Mouse (Mus musculus): ENCODE results near the gene Nanos3.

Nanos3 gene

DNA sequence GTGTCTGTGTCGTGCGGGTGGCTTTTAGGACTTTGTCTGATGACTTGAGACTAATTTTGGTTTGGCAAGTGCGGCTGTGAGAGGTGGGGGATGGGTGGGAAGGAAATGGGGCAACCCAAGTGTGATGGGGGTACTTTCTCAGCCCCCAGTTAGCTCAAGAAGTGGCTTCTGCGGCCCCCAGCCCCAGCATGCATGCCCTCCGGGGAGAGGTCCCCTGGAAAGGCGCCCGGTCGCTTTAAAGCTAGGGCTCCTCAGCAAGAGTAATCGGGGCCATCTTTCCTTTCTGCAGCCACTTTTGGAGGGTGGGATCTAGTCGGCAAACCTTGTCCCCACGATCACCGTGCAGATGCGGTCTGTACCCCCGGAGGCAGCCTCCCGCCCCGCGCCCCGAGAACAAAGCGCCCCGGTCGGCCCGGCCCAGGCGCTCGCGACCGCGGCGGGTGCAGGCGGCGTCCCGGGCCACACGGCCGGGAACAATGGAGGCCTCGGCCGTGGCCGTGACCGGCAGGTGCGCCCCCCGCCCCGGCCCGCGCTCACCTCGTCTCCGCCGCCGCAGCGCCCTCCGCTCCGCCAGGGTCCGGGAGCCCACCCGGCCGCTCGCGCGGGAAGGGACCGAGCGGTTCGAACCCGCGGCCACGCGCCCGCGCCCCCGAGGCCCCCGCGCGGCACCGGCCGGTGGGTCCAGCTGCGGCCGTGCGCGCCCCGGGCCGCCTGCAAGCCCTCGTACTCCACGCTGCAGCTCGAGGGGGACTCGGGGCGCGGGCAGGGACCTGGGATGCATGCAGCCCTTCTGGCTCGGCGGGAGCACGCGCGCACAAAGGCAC lies 1.5 kb downstream of the Nanos3 start:
- DNase-seq (ENCODE audit: low spot score in 2 of 2): no peak

DNA sequence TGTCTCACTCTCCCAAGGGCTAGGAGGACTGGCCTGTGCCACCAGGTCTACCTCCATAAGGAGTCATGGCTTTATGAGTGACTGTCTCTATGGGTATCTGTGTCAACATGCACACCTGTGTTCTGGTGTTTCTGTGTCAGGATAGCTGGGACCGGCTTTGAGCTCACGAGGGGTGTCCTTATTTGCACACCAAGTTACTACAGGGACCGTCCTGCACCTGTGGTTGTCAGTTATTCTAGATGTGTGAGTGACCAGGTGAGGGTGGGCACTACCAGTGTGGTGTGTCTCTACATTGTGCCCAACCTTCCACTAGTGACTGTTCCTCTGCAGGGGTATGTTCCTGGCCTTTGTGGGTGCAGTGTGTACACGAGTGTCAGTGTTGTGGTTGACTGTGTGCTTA lies 2.2 kb downstream of the Nanos3 start:
- DNase-seq (ENCODE audit: low spot score in 2 of 2): no peak

DNA sequence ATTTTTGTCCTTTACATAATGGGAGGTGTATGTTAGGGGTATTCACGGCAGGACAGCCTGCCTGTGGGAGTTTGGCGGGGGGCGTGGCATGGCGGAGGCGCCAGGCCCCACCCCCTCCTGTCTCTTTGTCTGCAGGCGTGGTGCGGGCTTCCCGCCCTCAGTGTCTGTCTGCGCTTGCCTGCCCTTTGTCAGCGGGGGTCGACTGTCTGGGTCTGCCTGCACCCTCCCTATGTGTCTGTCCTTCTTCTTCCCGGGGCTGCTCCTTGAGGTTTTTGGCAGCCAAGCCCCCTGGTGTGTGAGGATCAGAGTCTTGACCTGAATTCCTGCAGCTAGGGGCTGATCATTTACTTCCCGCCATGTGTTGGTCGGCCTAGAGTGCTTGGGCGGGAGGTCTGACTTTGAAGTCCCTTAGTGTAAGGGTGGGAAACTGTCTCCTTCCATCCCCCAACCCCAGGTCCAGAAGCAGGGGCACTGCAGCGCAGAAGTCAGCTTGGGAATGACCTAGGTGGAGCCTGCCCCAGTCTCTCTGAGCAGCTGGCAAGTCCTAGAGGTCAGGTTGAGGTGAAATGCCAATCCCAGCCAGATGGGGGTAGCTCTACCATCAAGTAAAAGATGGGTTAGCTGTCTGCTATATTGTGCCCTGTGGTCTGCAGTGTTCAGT lies 4.4 kb downstream of the Nanos3 start:
- DNase-seq (ENCODE audit: low spot score in 2 of 2): no peak

DNA sequence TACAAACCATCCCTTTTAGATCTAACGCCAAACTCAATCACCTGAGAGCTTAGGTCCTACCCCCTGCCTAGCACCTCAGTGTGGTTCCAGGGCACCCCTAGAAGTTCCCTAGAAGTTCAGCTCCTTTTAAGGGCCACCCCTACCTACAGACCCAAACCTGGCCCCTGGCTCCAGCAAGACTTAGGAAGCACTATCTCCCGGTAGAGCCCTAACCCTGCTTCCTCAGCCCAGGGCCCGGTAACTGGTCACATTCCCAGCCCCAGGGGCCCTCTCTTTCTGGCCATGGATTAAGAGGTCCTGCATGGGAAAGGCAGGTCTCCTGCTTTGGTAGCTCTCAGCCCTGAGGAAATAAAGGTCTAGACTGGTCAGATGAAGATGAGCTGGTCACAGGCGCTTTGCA lies 5.1 kb downstream of the Nanos3 start:
- DNase-seq (ENCODE audit: low spot score in 2 of 2): no peak

DNA sequence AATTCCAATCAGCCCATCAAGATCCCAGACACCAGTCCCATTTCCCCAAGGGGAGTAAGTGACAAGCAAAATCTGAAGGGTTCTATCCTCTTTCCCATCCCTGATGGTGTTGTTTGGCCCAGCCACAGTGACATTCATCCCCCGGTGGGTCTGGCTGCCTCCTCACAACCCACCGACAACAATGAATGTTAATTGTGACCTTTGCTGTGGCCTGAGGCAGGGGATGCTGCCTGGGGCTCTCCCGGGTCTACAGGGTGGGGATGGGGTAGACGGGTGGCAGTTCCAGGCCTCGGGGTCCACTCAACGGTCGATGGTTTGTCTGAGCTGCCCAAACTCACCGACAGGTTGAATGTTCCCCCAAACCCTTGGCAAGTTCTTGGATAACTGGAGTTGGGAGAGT lies 6.4 kb downstream of the Nanos3 start:
- DNase-seq (ENCODE audit: low spot score in 2 of 2): no peak

DNA sequence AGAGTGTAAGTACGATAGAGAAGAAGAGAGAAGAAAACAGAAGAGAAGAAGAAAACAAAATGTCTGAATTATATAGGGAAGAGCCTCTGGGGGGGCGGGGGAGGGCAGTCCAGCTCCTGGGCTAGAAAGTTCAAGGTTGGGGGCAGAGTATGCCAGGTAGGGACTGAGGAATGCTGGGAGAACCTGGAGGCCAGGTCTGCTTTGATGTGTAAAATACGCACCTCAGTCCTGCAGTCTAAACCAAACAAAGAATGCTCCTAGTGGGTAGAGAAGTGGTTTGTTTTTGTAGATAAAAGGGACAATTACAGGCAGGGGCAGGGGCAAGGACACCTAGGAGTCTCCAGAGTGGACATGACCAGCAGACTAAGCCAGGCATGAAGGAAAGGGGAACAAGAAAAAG lies 7.6 kb downstream of the Nanos3 start:
- no peak for DNase-seq (ENCODE audit: low spot score in 2 of 2)

DNA sequence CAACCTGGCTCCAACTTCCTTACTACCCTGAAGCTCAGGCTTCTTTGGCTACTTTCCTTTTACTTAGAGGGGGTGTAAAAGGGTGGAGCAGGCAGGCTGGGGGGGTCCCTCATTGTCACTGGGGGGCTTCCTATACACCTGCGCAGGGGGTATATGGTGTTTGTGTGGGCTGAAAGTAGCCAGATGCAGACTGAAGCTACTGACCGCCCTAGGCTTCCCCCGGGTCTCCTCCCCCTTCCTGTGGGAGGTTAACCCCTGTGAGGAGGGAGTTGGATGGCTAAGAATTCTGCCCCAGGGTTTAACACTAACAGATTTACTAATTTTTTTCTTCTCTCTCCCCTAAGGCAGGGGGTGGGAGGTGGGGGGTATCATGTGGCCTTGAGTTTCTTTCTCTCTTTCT lies 8.5 kb downstream of the Nanos3 start:
- DNase-seq (ENCODE audit: low spot score in 2 of 2): no peak

DNA sequence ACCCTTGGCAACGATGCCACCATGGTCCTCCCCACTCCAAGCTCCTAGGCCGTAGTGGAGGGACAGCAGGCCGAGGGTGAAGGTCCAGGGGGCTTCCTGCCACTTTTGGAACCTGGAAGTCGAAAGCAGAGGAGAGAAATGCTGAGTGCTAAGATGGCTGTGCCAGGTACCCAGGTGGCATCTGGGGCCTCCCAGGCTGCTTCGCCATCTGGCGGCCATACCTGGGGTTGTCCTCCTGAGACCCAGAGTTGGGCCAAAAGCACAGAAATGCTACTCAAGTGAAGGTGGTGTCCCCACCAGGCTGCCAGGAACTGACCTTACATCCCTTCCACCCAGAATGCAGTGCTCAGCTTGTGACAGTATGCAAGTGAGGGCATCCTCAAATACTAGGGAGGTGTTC lies 11.2 kb downstream of the Nanos3 start:
- no peak for DNase-seq (ENCODE audit: low spot score in 2 of 2)

DNA sequence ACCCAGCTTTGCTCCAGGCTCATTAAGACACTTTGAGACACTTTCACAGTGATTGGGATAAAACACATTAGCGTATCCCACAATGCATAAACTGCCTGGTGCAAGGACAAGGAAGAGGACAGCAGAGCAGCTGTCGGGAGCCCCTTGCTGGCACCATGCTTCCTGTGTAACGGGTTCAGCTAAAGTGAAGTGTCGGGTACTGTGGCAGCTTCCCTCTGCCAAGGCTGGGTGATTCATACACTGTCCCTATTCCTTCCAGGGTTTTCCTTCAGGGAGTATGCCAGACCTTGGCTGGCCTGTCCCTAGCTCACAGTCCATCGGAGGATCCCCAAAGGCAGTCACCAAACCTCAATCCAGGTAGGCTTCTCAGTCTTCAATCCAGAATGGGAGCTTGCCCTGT lies 14.9 kb downstream of the Nanos3 start:
- DNase-seq (ENCODE audit: low spot score in 2 of 2): no peak

DNA sequence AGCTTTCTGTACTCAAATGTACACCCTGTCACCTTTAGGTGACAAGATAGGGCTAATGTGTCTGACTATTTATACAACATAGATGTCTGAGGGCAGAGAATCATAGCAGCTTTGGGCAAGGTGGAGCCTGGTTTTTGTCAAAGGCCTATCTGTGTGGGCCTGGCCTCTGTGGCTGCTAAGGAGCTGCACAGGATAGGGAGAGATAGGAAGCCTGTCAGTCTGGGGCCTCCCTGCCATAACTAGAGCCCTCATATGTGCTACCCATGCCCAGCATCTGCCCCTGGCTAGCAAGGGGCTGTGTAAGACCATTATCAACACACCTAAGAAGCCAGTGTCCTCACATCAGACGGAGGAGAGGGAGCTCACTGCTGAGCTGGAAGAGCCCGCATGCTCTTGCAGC lies 17.3 kb downstream of the Nanos3 start:
- DNase-seq (ENCODE audit: low spot score in 2 of 2): no peak

DNA sequence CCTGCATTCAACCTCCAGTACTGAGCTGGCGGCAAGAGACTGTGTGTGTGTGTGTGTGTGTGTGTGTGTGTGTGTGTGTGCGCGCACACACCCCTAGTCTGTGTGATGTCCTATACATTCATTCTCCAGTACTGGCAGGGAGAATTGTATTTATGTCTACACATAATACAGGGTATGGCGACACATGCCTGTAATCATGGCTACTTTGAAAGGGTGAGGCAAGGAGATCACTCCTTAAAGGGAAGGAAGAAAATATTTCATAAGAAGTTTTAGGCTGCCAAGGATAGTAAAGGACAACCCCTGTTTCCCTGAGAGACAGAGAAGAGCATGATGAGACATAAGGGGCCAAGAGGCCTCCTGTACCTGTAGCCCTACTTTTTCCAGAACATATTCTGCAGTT lies 27.4 kb downstream of the Nanos3 start:
- no peak for DNase-seq (ENCODE audit: low spot score in 2 of 2)

DNA sequence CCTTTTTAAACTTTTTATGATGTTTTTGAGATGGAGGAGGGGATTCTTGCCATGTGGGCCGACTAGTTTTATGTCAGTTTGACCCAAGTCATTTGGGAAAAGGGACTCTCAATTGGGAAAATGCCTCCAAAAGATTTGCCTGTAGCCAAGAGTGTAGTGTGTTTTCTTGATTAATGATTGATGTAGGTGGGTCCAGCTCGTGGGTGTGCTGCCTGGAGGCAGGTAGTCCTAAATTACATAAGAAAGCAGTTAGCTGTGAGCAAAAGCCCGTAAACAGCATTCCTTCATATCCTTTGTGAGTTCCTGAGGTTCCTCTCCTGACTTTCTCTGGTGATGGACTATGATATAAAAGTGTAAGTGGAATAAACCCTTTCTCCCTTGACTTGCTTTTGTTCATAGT lies 35.8 kb downstream of the Nanos3 start:
- no peak for DNase-seq (ENCODE audit: low spot score in 2 of 2)

DNA sequence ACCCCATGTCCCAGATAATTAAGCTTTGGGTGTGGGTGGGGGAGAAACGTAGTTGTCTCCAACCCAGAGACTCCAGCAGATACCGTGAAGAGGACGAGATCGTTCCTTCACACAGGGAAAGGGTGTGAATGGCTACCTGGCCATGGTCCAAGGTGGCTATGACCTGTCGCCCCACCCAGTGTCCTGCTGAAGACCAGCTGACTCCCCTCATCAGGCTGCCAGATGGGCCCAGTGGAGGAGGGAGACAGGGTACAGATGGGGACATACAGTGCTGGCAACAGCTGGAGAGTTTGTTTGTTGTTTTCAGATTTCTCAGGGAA lies 36.5 kb downstream of the Nanos3 start:
- no peak for DNase-seq (ENCODE audit: low spot score in 2 of 2)

DNA sequence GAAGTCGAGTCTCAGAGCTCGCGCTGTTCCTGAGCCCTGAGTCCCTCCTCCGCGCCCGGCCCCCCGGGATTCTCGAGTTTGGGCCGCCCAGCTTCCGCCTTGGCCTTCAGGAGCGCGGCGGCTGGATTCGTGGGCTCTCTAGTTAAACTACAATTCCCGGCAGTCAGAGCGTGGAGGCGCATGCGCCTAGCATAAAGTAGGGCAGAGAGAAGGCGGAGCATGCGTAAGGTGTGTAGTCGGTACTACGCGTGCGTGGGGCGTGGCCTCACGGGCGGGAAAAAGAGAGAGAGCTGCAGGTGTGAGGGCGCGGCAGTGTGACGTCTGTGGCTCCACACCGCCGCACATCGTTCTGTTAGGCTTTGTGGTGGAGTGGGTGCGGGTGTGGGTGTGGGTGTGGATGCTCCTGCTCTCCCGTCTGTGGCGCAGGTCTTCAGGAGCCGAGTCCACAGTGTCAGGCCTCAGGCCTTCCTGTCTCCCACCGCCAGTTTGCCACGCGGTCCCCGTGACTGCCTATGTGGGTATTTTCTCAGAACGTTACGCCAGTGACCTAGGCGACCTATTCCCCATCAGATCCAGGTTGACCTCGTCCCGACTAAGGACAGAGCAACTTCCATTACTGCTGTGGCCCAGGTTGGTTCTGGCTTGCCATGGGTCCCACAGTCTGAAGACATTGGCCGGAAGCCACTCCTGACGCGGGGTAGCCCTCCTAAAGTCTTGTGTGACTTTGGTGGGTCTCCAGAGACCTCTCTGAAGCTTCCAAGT lies 37.1 kb downstream of the Nanos3 start, which contains the start of the genes Cc2d1a and 4930432K21Rik:
Cc2d1a (minus strand) TSS at position 168 of the 762 bp plus-strand sequence.
4930432K21Rik (plus strand) TSS at position 257 of the 762 bp plus-strand sequence.
- peak; percentile 83 to 88 for DNase-seq (ENCODE audit: low spot score in 2 of 2)

DNA sequence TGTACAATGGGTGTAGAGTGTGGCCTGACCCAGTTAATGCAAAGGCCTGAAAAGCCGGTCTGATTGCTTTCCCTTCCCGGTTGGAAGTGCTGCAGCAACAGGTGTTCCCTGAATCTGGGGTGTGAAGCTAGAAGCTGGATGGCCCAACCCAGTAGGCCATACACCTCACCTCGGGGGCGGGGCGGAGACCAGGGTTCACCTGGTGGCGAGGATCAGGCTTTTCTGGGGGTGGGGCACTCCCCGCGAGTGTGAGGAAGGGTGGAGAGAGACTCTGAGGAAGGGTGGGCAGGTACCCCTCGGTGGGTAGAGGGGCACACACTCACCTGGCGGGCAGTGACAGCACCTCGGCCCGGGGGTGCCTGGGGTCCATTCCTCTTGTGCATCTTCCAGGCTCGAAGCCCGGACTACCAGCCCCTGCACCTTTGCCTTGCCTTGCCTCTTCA lies 37.7 kb downstream of the Nanos3 start:
- DNase-seq (ENCODE audit: low spot score in 2 of 2): no peak

DNA sequence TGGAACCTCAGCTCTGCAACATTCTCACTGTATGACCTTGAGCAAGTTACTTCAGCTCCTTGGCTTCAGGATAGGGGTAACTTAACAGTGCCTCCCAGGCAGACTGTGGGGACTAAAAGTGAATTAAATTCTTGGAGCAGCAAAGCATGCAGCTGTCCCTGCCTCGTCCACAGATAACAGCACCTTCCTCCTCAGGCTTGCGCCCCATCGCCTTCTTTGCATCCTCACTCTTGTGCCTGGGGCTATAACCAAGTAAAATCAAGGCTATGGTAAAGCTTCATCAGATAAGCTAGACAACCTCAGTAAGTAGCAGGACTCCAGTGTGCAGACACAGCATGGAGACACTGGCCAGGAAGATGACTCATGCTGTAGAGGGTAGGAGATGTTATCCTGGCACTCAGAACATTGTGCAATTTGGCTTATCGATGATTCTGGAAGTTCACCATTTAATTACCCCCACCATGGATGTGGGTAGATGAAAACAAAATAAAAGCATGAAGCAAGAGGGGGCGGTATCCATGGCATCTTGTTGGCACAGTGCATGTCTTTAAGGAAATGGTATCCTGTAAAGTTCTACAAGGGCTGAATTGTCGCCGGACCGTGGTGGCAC lies 40.3 kb downstream of the Nanos3 start:
- no peak for DNase-seq (ENCODE audit: low spot score in 2 of 2)

DNA sequence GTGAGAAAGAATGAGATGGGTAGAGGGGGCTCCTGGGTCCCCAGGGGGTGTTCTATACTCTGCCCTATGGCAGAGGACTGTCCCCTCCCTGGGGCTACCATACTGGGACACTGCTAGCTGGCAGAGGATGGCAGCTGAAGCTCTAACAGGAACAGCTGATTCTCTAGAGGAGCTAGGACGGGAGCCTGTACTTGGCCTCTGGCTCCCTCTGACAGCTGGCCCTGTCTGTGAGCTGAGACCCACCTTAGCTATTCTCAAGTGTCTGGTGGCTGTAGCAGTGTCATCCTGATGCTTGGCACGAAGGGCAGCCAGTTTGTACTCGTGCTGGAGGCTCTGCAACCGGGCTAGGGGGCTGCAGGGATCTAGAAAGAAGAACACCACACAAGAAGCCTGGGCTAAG lies 44.2 kb downstream of the Nanos3 start:
- no peak for DNase-seq (ENCODE audit: low spot score in 2 of 2)

DNA sequence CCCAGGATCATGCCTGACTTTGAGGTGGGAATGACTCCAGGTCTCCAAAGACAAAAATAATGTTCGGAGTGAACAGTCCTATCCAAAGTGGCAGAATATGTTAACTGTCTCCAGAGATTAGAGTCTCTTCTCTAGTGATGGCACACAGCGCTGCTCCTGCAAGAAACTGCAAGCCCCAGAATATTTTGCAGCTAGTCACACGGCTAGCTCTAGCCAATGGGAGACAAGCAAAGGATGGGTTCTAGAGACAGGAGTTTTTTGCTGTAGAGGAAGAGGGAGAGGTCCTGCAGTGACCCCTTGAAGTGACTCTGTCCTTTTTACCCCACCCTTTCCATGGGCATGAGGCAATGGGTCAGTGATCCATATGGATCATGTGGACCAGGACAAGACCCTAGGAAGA lies 47.2 kb downstream of the Nanos3 start:
- no peak for DNase-seq (ENCODE audit: low spot score in 2 of 2)

DNA sequence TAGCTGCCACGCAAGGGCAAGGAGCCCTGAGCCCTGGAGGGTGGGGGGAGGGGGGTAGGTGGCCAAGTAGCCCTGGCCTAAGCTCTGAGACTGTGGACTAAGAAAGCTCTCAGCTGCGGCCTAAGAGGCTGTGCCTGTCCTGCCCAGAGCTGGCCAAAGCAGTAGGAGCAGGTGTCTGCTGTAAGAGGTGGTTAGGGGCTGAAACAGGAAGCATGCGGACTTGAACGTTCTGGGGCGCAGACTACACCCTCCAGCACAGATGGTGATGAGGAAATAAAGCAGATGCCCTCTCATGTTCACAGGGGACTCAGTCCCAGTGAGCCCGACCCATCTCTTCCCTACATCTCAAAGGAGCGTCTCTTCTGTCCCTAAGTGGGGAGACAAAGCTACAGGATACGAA lies 52.8 kb downstream of the Nanos3 start:
- DNase-seq (ENCODE audit: low spot score in 2 of 2): no peak

DNA sequence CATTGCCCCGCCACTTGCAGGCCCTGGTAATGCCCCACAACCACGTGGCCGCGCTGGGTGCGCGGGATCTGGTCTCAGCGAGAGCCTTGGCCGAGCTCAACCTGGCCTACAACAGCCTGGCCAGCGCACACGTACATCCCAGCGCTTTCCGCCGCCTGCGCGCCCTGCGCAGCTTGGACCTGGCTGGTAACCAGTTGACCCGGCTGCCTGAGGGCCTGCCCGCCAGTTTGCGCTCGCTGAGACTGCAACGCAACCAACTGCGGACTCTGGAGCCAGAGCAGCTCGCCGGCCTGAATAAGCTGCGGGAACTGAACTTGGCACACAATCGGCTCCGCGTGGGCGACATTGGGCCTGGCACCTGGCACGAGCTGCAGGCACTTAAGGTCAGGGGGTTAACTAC lies 54.2 kb downstream of the Nanos3 start:
- no peak for DNase-seq (ENCODE audit: low spot score in 2 of 2)

DNA sequence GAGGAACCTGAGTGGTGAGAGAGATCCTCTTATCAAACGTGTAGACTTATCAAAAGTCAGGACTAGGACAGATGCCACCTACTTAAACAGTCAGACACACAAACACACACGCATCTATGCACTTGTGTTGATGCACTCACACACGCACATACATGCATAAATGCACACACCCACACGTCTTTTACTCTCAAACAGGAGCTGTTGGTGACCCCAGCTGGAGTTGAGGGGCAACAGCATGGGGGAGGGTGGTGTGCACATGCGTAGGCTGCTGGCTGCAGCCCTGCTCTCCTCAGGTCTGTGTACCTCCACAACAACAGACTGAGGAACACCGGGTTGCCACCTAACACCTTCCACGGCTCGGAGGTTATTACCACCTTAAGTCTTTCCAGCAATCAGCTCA lies 56.7 kb downstream of the Nanos3 start:
- no peak for DNase-seq (ENCODE audit: low spot score in 2 of 2)

DNA sequence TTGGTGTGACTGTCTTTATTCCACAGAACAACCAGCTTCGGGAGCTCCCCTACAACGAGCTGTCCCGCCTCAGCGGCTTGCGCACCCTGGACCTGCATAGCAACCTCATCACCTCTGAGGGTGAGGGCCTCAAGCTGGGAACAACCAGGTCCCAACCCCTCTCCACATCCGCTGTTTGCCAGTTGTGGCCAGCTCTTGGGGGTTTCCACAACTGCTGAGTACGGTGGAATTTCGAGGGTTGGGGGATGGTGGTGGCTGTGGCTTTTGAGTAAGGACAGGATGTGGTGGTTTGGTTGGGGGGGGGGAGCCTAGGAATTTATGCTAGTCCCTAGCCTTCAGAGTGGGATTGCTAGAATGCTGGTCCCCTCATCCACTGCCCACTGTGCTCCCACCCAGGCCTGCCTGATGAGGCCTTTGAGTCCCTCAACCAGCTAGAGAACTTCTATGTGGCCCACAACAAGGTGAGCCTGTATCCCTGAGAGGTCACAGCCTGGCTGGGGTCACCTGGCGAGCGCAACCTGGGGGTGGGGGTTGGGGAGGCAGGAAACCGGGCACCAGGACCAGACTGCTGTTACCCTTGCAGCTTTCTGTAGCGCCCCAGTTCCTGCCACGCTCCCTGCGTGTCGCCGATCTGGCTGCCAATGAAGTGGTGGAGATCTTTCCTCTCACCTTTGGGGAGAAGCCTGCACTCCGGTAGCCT lies 57.7 kb downstream of the Nanos3 start:
- no peak for DNase-seq (ENCODE audit: low spot score in 2 of 2)

Data from frontal cortex, postnatal 25 days (tissue).